Comparison of ENCODE assay signal across 8 mouse cellular contexts in genomic region chr10:85220918-85221770, GRCm38 (mm10). TPM values are rescaled to one million over a fixed set of nuclear protein-coding genes. Genes with fewer than 3 reads are reported as not detected.
DNase-seq lines count a peak whose midpoint lies in the region; ATAC-seq and TF ChIP-seq lines count a peak whose summit lies in the region.

No protein-coding gene starts in this region.

- H3K9me3 ChIP-seq in E14TG2a.4 (ENCODE audit: low read length): no peaks in the 10 kb centered on the region
- no peaks in the 10 kb centered on the region for H3K9me3 ChIP-seq in forebrain, embryonic 13.5 days (replicated peaks)
- no peaks in the 10 kb centered on the region for H3K9me3 ChIP-seq in lung, embryonic 14.5 days (ENCODE audit: low read depth, low read length)

- TF ChIP-seq CTCF in E14TG2a.4 (conservative IDR thresholded peaks at IDR 0.05; ENCODE audit: low read length): peak; percentile 81
- TF ChIP-seq CTCF in lung, embryonic 14.5 days (IDR thresholded peaks at IDR 0.05; ENCODE audit: low read depth): peak; percentile 92
- TF ChIP-seq CTCF in thymus, adult 2 months (IDR thresholded peaks at IDR 0.05; ENCODE audit: borderline replicate concordance, control insufficient read depth, extremely low read depth, insufficient read depth, low read length, poor library complexity): peak; percentile 67; the same call in 1 of the 2 replicates

- H3K4me2 ChIP-seq in forebrain, embryonic 13.5 days: peak overlapping the region; percentile 40
- H3K4me2 ChIP-seq in lung, embryonic 14.5 days: peak overlapping the region; percentile 43

- TF ChIP-seq POLR2A in thymus, adult 2 months (IDR thresholded peaks at IDR 0.05; ENCODE audit: control insufficient read depth, extremely low read depth, insufficient read depth, low read length, poor library complexity): no peak

- peak overlapping the region; percentile 34; the same call in 1 of the 2 replicates for H3K9ac ChIP-seq in forebrain, embryonic 13.5 days
- no peak overlapping the region for H3K9ac ChIP-seq in lung, embryonic 14.5 days

- peak; percentile 83 for ATAC-seq in forebrain, embryonic 13.5 days
- ATAC-seq in lung, embryonic 14.5 days (ENCODE audit: insufficient read depth): no peak; the same call in 1 of the 2 replicates

- peaks cover 4% of the 10 kb centered on the region; the same call in 1 of the 2 replicates for H3K27me3 ChIP-seq in E14TG2a.4 (ENCODE audit: insufficient read depth, low read length)
- H3K27me3 ChIP-seq in forebrain, embryonic 13.5 days: 0 out of 2 replicates have a peak, but pooled peaks cover 6% of the 10 kb centered on the region
- no peaks in the 10 kb centered on the region; the same call in 1 of the 2 replicates for H3K27me3 ChIP-seq in lung, embryonic 14.5 days (ENCODE audit: insufficient read depth, low read length)
- no peaks in the 10 kb centered on the region for H3K27me3 ChIP-seq in thymus, adult 2 months (ENCODE audit: control insufficient read depth, insufficient read depth, low read length)

- H3K4me1 ChIP-seq in E14TG2a.4 (replicated peaks; ENCODE audit: low read depth, low read length): peaks cover 2% of the 10 kb centered on the region; the same call in 1 of the 2 replicates
- H3K4me1 ChIP-seq in forebrain, embryonic 13.5 days: 0 out of 2 replicates have a peak, but pooled peaks cover 8% of the 10 kb centered on the region
- H3K4me1 ChIP-seq in lung, embryonic 14.5 days (ENCODE audit: insufficient read depth): no peaks in the 10 kb centered on the region
- H3K4me1 ChIP-seq in thymus, adult 2 months (replicated peaks; ENCODE audit: control insufficient read depth, insufficient read depth, low read length): no peaks in the 10 kb centered on the region; the same call in 1 of the 2 replicates

- H3K27ac ChIP-seq in forebrain, embryonic 13.5 days: no peak overlapping the region
- H3K27ac ChIP-seq in lung, embryonic 14.5 days (ENCODE audit: low read depth): no peak overlapping the region
- no peak overlapping the region for H3K27ac ChIP-seq in thymus, adult 2 months (ENCODE audit: control insufficient read depth, insufficient read depth, low read length)

- H3K4me3 ChIP-seq in E14TG2a.4 (replicated peaks; ENCODE audit: low read length): no peak overlapping the region
- H3K4me3 ChIP-seq in forebrain, embryonic 13.5 days: 0 out of 2 replicates have a peak overlapping the region, but pooled peaks have one; percentile 1
- no peak overlapping the region for H3K4me3 ChIP-seq in lung, embryonic 14.5 days (ENCODE audit: low read depth, low read length)
- no peak overlapping the region for H3K4me3 ChIP-seq in thymus, adult 2 months (ENCODE audit: control insufficient read depth, insufficient read depth, low read length)

- WGBS in forebrain, embryonic 13.5 days: 30% methylated on average over 22 of the region's 22 CpGs
- WGBS in lung, embryonic 14.5 days: 24% methylated on average over 22 of the region's 22 CpGs
- WGBS in thymus, adult 2 months: 34% methylated on average over 22 of the region's 22 CpGs

- intact Hi-C loops in heart, postnatal 14 days (cut with DNase I): loop anchor here (1.0 to 5.0 kb wide), 3 partner anchors 316 to 431 kb away; no protein-coding TSS in a partner anchor

- no peaks in the 10 kb centered on the region for H3K36me3 ChIP-seq in E14TG2a.4 (ENCODE audit: insufficient read depth, low read length)
- H3K36me3 ChIP-seq in forebrain, embryonic 13.5 days (ENCODE audit: poor library complexity, severe bottlenecking): no peaks in the 10 kb centered on the region
- no peaks in the 10 kb centered on the region for H3K36me3 ChIP-seq in lung, embryonic 14.5 days (ENCODE audit: insufficient read depth)
- no peaks in the 10 kb centered on the region for H3K36me3 ChIP-seq in thymus, adult 2 months (ENCODE audit: control insufficient read depth, insufficient read depth, low read length)

- DNase-seq in c-Kit-positive CD71-negative TER-119-negative erythroid progenitor cells, embryonic 14.5 days (ENCODE audit: low read depth): peak; percentile 58
- peak; percentile 82 to 92 for DNase-seq in heart, postnatal 14 days
- DNase-seq in layer of hippocampus, adult 18-20 months (ENCODE audit: low spot score in 2 of 2): peak; percentile 82 to 95
- peak; percentile 95 for DNase-seq in lung, embryonic 14.5 days
- peak; percentile 30 for DNase-seq in ovary, adult 18-20 months (ENCODE audit: low spot score)
- DNase-seq in thymus, adult 2 months: peak; percentile 88

RNA-seq across cellular contexts. Expression of gene Cry1, which starts 36.3 kb away (rescaled TPM):
- 27.1 and 28.6 TPM in 2 replicates for polyA plus RNA-seq in forebrain, embryonic 13.5 days (2015; fragmentation: Nextera tagmentation; extraction: Ambion mirVana)
- total RNA-seq in heart, postnatal 14 days (2021): 10 to 100 TPM; 13.4 to 15.3 TPM
- total RNA-seq in layer of hippocampus, adult 18-20 months (2021): 10 to 100 TPM; 18.5 to 19.6 TPM
- 32.4 and 34.6 TPM in 2 replicates for polyA plus RNA-seq in lung, embryonic 14.5 days (2014; fragmentation: Nextera tagmentation; extraction: Ambion mirVana)
- 38.4 and 47.9 TPM in 2 replicates for polyA plus RNA-seq in thymus, adult 2 months (2012; rRNA removed)

Comparison
In these comparisons a context has a peak if more than half of its experiments do, and no peak if none do; other contexts are left out.
1. DNase-seq: peak in every context shown above with its lines; median percentile 95 in lung, embryonic 14.5 days; 88 in layer of hippocampus, adult 18-20 months; 88 in thymus, adult 2 months; 87 in heart, postnatal 14 days; 58 in c-Kit-positive CD71-negative TER-119-negative erythroid progenitor cells, embryonic 14.5 days; 30 in ovary, adult 18-20 months.